Mouse (Mus musculus) stomach, embryonic 15.5 days (tissue): Measurements from ENCODE around the gene Pla2g4d. TPM values are rescaled to one million over a fixed set of nuclear protein-coding genes. Genes with fewer than 3 reads are reported as not detected.
A peak's percentile ranks its signal among the peaks of the same experiment; 100 is the strongest.
"Not testable (repeated sequence)": the region's sequence is repeated elsewhere in the genome, so short reads cannot be mapped to it uniquely, and the experiment has no call there.

Experiments
- ATAC-seq: fragments of 200-750 bp; cut with Nextera tagmentation; 2 replicates; pipeline ENCODE4 v1.8.0; 2017; ENCODE audit warnings: low read depth, moderate number of reproducible peaks, moderate TSS enrichment; ENCODE audit not compliant: insufficient read depth, low FRiP score
- H3K27ac ChIP-seq: fragments of 300-500 bp; sonication (generic); 2 replicates; pipeline ENCODE4 v1.5.1; 2015; ENCODE audit warnings: mild to moderate bottlenecking, inconsistent platforms
- H3K27me3 ChIP-seq: fragments of 300-500 bp; sonication (generic); replicated peaks from 2 replicates; pipeline ENCODE4 v1.6.1; 2015; ENCODE audit warnings: inconsistent platforms
- H3K36me3 ChIP-seq: fragments of 300-500 bp; sonication (generic); 2 replicates; pipeline ENCODE4 v1.6.1; 2015; ENCODE audit warnings: inconsistent platforms
- H3K4me1 ChIP-seq: fragments of 300-500 bp; sonication (generic); 2 replicates; pipeline ENCODE4 v1.6.1; 2015; ENCODE audit warnings: inconsistent platforms
- H3K4me2 ChIP-seq: fragments of 300-500 bp; sonication (generic); 2 replicates; pipeline ENCODE4 v1.6.1; 2015; ENCODE audit warnings: mild to moderate bottlenecking, inconsistent platforms
- H3K4me3 ChIP-seq: fragments of 300-500 bp; sonication (generic); replicated peaks from 2 replicates; pipeline ENCODE4 v1.5.1; 2015; ENCODE audit warnings: inconsistent platforms
- H3K9ac ChIP-seq: fragments of 300-500 bp; sonication (generic); 2 replicates; pipeline ENCODE4 v1.6.1; 2015; ENCODE audit warnings: inconsistent platforms
- H3K9me3 ChIP-seq: fragments of 300-500 bp; sonication (generic); 2 replicates; pipeline ENCODE4 v1.6.1; 2016; ENCODE audit warnings: inconsistent platforms
- WGBS: fragments of 180-500 bp; shearing (Covaris S2); methylation state at CpG from one replicate; pipeline ENCODE4 v1.1.7; 2015; 5-methylcytosine and 5-hydroxymethylcytosine counted together
- polyA plus RNA-seq: library from polyadenylated mRNA; unstranded; fragments of >200 nt; fragmentation: Nextera tagmentation; extraction: Ambion mirVana; gene quantifications from 2 replicates; pipeline ENCODE4 v1.2.1, GENCODE M21; 2015

Gene Pla2g4d
- polyA plus RNA-seq, 1 experiment from 2014 or later = not detected

DNA sequence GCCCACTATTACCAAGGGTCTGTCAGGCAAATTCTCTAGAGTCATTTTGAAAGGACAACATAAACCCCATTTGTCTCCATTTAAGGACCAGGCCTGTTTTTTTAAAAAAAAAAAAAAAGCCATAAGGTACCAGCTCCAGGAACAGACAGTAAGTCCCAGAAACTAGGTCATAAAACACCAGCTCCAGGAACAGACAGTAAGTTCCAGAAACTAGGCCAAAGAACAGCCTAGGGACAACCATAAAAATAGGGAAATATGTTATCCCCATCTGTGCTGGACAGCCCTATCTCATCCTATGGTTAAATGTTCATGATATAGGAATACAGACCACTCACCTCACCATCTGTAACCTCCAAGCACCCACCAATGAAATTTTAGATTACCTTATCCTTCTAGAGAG, 32.7 kb downstream of the Pla2g4d start:
- H3K27ac ChIP-seq = no peak overlapping the region
- H3K4me2 ChIP-seq = no peak overlapping the region
- H3K9ac ChIP-seq = no peak overlapping the region
- no peaks in the 10 kb centered on the region for H3K4me1 ChIP-seq
- no peaks in the 10 kb centered on the region for H3K36me3 ChIP-seq
- no peaks in the 10 kb centered on the region for H3K9me3 ChIP-seq
- ATAC-seq = no peak
- H3K27me3 ChIP-seq = no peaks in the 10 kb centered on the region
- H3K4me3 ChIP-seq = no peak overlapping the region

DNA sequence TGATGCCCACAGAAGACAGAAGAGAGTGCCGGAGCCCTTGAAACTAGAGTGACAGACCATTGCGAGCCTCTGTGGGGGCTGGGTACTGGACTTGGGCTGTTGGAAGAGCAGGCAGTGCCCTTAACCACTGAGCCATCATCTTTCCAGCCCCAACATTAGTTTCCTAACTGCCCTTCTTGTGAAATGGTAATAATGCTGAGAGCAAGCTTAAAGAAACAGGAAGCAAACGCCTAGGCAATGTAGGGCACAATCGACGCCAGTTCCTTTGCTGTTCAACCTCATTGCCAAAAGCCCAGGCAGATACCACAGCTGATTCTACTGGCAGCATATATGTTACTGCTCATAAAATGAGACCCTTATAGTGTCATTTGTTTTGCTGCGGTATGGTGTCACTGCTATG, 36.4 kb downstream of the Pla2g4d start:
- no peak overlapping the region for H3K27ac ChIP-seq
- no peak overlapping the region for H3K4me3 ChIP-seq
- no peaks in the 10 kb centered on the region for H3K27me3 ChIP-seq
- H3K36me3 ChIP-seq = no peaks in the 10 kb centered on the region
- no peaks in the 10 kb centered on the region for H3K9me3 ChIP-seq
- WGBS = 88% methylated on average over 6 of the region's 6 CpGs
- H3K9ac ChIP-seq = no peak overlapping the region
- no peak for ATAC-seq
- no peaks in the 10 kb centered on the region for H3K4me1 ChIP-seq
- no peak overlapping the region for H3K4me2 ChIP-seq

DNA sequence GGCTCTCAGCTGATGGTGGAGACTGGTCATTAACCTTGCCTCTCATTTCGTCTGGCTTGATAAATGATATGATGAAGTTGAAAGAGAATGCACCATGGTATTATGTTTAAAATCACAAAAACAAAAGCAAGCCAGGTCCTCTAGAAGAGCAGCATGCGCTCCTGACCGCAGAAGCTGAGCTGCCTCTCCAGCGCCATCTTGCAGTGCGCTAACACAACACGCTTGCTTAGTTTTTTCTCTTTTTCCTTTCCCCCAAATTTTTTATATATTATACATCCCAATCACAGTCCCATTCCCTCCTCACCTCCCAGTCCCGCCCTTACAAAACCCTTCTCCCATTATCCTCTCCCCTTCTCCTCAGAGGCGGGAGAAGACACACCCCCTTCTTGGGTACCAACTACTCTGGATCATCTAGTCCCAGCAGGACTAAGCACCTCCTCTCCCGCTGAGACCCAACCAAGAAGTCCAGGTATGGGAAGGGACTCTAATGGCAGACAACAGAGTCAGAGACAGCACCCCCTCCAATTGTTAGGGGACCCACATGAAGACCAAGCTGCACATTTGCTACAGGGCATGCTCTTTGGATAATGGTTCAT, 43.5 kb downstream of the Pla2g4d start:
- ATAC-seq = no peak
- Histone ChIP-seq H3K9me3 (no peaks in the 10 kb centered on the region), H3K4me3 (peak overlapping the region; percentile 32), H3K27ac (no peak overlapping the region), H3K27me3 (no peaks in the 10 kb centered on the region), H3K36me3 (no peaks in the 10 kb centered on the region), H3K4me2 (peak overlapping the region; percentile 70), H3K4me1 (peaks cover 4% of the 10 kb centered on the region), H3K9ac (no peak overlapping the region)
- WGBS = 14% methylated on average over 9 of the region's 9 CpGs

- no peaks in the 10 kb centered on the region for H3K27me3 ChIP-seq
- no peak within 1 kb of the TSS for H3K27ac ChIP-seq
- no peak for ATAC-seq
- no peak within 1 kb of the TSS for H3K9ac ChIP-seq
- H3K9me3 ChIP-seq = no peaks in the 10 kb centered on the region
- H3K4me1 ChIP-seq = peaks cover 4% of the 10 kb centered on the region
- no peaks in the 10 kb centered on the region for H3K36me3 ChIP-seq
- 9% methylated on average over 27 of the region's 27 CpGs for WGBS
- H3K4me2 ChIP-seq = peak within 1 kb of the TSS; percentile 70
- H3K4me3 ChIP-seq = peak within 1 kb of the TSS; percentile 32
Observed at GRCm38 (mm10) chr2:120244679-120245420, 44.1 kb downstream of the Pla2g4d start, which contains the start of gene Pla2g4e. Gene Pla2g4e (minus strand): TSS chr2:120245335.

GRCm38 (mm10) chr2:120243995-120244394, 45.0 kb downstream of the Pla2g4d start:
- Histone ChIP-seq H3K4me2 (no peak overlapping the region), H3K27ac (no peak overlapping the region), H3K4me3 (no peak overlapping the region), H3K36me3 (no peaks in the 10 kb centered on the region), H3K4me1 (peaks cover 4% of the 10 kb centered on the region), H3K27me3 (no peaks in the 10 kb centered on the region), H3K9me3 (no peaks in the 10 kb centered on the region), H3K9ac (no peak overlapping the region)
- no peak for ATAC-seq
- WGBS = 90% methylated on average over 2 of the region's 2 CpGs

DNA sequence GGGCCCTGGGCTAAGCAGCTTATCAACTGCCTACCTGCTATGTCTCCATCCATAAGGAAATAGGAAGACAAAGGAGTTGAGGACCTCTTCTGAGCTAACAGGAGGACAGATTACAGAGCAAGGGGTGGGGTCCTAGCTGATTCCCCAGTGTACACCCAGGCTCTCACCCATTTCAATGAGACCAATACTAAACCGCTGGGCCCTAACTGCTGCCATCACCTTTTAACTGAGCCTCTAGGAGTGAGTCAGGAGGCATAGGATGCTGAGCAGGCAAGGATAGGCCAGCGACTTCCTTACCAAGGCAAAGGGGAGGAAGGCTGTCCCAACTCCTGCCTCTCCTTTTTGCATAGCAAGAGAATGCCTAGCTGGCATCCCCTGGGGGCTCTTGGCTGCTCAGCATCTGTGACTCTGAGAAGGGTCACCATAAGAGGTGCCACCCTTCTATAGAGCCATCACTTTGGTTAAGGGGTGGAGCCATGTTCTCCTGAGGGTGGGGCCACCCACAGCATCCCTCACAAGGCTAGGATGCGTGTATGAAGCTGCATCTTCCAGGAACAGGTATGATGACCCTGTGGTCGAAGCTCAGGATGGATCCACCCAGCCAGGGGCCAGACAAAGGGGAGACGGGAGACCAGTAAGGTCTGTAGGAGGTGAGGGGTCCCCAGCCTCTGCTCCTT, 46.1 kb downstream of the Pla2g4d start:
- 71% methylated on average over 5 of the region's 5 CpGs for WGBS
- Histone ChIP-seq H3K4me3 (no peak overlapping the region), H3K27me3 (no peaks in the 10 kb centered on the region), H3K36me3 (no peaks in the 10 kb centered on the region), H3K9me3 (no peaks in the 10 kb centered on the region), H3K27ac (no peak overlapping the region), H3K4me2 (no peak overlapping the region), H3K4me1 (peaks cover 4% of the 10 kb centered on the region), H3K9ac (no peak overlapping the region)
- no peak for ATAC-seq

- not testable (repeated sequence) for H3K27ac ChIP-seq, H3K9ac ChIP-seq, H3K4me1 ChIP-seq, H3K4me3 ChIP-seq, H3K9me3 ChIP-seq, ATAC-seq, H3K36me3 ChIP-seq, H3K27me3 ChIP-seq, H3K4me2 ChIP-seq
- 87% methylated on average over 9 of the region's 9 CpGs for WGBS
Observed at GRCm38 (mm10) chr2:120238733-120239132, 50.3 kb downstream of the Pla2g4d start.

GRCm38 (mm10) chr2:120237784-120238183, 51.2 kb downstream of the Pla2g4d start:
- Histone ChIP-seq H3K4me2 (no peak overlapping the region), H3K27ac (no peak overlapping the region), H3K9me3 (no peaks in the 10 kb centered on the region), H3K4me1 (no peaks in the 10 kb centered on the region), H3K9ac (no peak overlapping the region), H3K4me3 (no peak overlapping the region), H3K27me3 (no peaks in the 10 kb centered on the region), H3K36me3 (no peaks in the 10 kb centered on the region)
- WGBS = 70% methylated on average over 5 of the region's 5 CpGs
- ATAC-seq = no peak

DNA sequence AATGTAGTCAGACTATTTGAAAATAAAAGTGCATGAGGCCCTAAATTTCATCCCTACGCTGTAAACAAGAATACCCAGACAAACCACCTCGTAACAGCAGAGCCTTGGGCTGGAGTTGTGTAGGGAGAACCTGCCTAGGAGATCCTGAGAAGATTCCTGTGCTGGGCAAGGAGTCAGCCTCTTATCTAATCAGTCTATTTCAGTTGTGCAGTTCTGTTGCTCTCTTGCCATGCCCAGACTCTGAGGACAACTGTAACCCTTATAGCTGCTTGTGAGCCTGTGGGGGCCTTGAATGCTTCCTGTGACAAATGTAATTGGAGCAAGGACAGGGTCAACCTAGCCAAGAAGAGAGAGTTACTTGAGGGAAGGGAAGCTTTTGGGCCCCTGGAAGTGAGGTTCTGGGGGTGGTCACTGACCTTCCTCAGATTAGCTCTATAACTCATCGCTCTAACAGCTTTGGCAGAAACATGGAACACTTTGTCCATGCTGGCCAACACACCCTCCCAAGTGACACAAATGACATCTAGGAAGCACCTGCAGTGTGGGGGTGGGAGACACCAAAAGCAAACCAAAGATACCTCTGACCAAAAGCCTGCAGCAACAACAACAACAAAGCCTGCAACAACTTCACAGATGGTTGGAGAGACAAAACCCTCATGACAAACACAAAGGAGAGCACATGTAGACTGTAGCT, 52.9 kb downstream of the Pla2g4d start:
- Histone ChIP-seq H3K9ac (no peak overlapping the region), H3K27me3 (no peaks in the 10 kb centered on the region), H3K4me2 (no peak overlapping the region), H3K36me3 (no peaks in the 10 kb centered on the region), H3K9me3 (no peaks in the 10 kb centered on the region), H3K4me3 (no peak overlapping the region), H3K27ac (no peak overlapping the region), H3K4me1 (no peaks in the 10 kb centered on the region)
- ATAC-seq = no peak
- 82% methylated on average over 3 of the region's 3 CpGs for WGBS

- Histone ChIP-seq H3K4me2 (no peak overlapping the region), H3K27ac (no peak overlapping the region), H3K36me3 (no peaks in the 10 kb centered on the region), H3K27me3 (no peaks in the 10 kb centered on the region), H3K4me3 (no peak overlapping the region), H3K4me1 (no peaks in the 10 kb centered on the region), H3K9me3 (no peaks in the 10 kb centered on the region), H3K9ac (no peak overlapping the region)
- 59% methylated on average over 3 of the region's 3 CpGs for WGBS
- ATAC-seq = no peak
Observed at GRCm38 (mm10) chr2:120235381-120235780, 53.6 kb downstream of the Pla2g4d start.

- H3K9ac ChIP-seq = no peak overlapping the region
- no peak overlapping the region for H3K4me3 ChIP-seq
- H3K4me2 ChIP-seq = no peak overlapping the region
- no peaks in the 10 kb centered on the region for H3K9me3 ChIP-seq
- H3K4me1 ChIP-seq = no peaks in the 10 kb centered on the region
- ATAC-seq = peak; percentile 81
- WGBS = 37% methylated on average over 3 of the region's 3 CpGs
- H3K27me3 ChIP-seq = no peaks in the 10 kb centered on the region
- no peak overlapping the region for H3K27ac ChIP-seq
- no peaks in the 10 kb centered on the region for H3K36me3 ChIP-seq
Observed at GRCm38 (mm10) chr2:120231642-120232041, 57.4 kb downstream of the Pla2g4d start.
